Mouse (Mus musculus) embryonic stem cell, embryonic (primary cell): ENCODE results near the gene Gpr4.

Experiments
- CTCF ChIA-PET, 4 experiments: fragments of 300-600 bp in 2 of 4; fragments of 350-600 bp in 2 of 4; sonication (Branson Sonifier 250); formaldehyde crosslinking; loops; one replicate each; lab custom pipeline; 2022; ENCODE audit warnings: inconsistent platforms in 2 of 4; lab: Charles Lee
- POLR2A ChIA-PET, 4 experiments: fragments of 300-600 bp in 2 of 4; fragments of 350-600 bp in 2 of 4; sonication (Branson Sonifier 250); formaldehyde crosslinking; loops; one replicate each; lab custom pipeline; 2022; ENCODE audit warnings: antibody characterized with exemption in 4 of 4, inconsistent platforms in 1 of 4; lab: Charles Lee

The Gpr4 gene

DNA sequence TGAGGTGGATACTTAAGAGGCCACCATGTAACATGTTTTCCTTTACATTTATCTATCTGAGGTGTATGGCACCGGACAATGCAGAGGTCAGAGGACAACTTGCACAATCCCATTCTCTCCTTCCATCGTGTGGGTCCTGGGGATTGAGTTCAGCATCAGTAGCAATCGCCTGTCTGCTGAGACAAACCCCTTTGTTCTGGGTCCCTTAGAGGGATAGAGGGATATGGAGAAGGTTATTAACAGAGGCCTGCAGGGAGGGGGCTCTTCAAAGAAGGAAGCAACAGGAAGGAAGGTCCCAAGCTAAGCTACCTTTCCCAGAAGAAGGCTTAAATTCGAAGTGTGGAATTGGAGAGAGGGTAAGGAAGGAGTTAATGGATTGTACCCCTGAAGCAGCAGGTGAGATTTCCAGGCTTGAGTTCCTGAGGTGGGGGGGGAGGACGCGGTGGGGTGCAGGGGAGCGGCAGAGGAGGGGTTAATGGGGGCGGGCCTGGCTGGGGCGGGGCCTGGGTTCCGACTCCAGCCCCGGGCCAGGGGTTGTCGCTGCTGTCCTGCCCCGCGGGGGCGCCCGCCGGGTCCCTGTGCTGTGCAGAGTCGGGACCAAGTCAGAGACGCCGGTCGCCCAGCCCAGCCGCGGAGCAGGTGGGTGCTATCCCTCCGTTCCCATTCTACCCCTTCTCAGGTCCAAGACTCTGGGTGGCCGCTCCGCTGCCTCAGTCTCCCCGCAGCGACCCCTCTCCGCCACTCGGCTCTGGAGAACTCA, at the start of gene Gpr4:
Gene Gpr4, plus strand, starts transcription at position 543 of the 760 bp plus-strand sequence.
- ChIA-PET POLR2A (interaction anchor here in 2 of 4 experiments (0.7 to 1.6 kb wide), 6 partner anchors 10 to 92 kb away, joined by 3 to 5 read pairs (median 4); partner anchors contain the start of gene Fbxo46 (in 1 of the 2)), CTCF (interaction anchor here in 3 of 4 experiments (0.6 to 1.0 kb wide), 4 partner anchors 10 to 464 kb away, joined by 3 to 13 read pairs (median 6); partner anchors contain the start of gene Cd3eap (in 1 of the 3))

DNA sequence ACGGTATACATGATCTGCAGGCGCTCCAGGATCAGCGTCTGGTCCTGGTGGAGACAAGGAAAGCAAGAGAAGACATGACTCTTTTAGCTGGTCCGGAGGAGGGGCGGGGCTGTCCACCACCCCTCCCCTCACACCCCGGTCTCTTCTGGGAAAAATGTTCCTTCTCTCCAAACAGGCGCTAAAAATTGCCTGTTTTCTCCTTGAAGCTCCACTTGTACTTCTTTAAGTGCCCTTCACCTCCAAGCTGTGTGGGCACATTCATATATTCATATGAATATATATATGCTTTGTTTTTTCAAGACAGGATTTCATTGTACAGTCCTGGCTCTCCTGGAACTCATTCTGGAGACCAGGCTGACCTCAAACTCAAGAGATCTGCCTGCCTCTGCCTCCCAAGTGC, 49.4 kb upstream of the Gpr4 start:
- POLR2A ChIA-PET: interaction anchor here in 2 of 4 experiments (1.4 to 3.4 kb wide), 7 partner anchors 13 to 146 kb away, joined by 5 to 21 read pairs (median 10); partner anchors contain the start of genes Eml2 (in 2 of the 2), Fbxo46 (in 1 of the 2), Fosb (in 1 of the 2) and Qpctl (in 1 of the 2)

GRCm38 (mm10) chr7:19163752-19164151, 48.6 kb upstream of the Gpr4 start:
- CTCF ChIA-PET: interaction anchor here (0.5 to 3.8 kb wide), 44 partner anchors 8 to 272 kb away, joined by 3 to 31 read pairs (median 4); partner anchors contain the start of genes Eml2 (in 1 of the 4), Gm4969 (in 1 of the 4), Qpctl (in 1 of the 4) and Rsph6a (in 1 of the 4)

More for the DNA sequence above, 49.4 kb upstream of the Gpr4 start:
- CTCF ChIA-PET: interaction anchor here in 3 of 4 experiments (0.9 to 3.8 kb wide), 6 partner anchors 13 to 76 kb away, joined by 3 to 31 read pairs (median 4); partner anchors contain the start of gene Eml2 (in 1 of the 3)

DNA sequence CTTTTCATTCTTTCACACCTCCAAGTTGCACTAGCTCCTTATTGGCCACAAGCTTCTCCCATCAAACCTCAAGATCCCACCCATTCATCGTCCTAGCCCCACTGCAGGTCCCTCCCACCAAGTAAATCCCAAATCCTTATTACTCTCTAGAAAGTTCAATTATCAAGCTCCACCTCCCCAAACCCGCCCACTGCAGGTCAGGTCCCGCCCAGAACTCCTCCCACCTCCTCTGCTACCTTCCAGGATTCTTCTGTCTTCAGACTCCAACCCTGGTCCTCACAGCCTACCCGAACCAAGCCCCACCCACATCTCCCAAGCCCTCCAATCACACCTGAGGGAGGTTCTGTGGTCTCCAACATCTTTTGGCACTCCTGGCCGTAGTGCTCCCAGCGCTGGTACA, 48.1 kb upstream of the Gpr4 start:
- ChIA-PET CTCF (interaction anchor here (0.5 to 3.8 kb wide), 51 partner anchors 8 to 272 kb away, joined by 3 to 31 read pairs (median 4); partner anchors contain the start of genes Eml2 (in 1 of the 4), Gm4969 (in 1 of the 4), Qpctl (in 1 of the 4) and Rsph6a (in 1 of the 4)), POLR2A (interaction anchor here in 3 of 4 experiments (0.5 to 3.4 kb wide), 47 partner anchors 8 to 560 kb away, joined by 3 to 21 read pairs (median 4); partner anchors contain the start of genes Eml2 (in 2 of the 3), Ppm1n (in 2 of the 3), Snrpd2 (in 2 of the 3) and Vasp (in 2 of the 3))

More at GRCm38 (mm10) chr7:19163752-19164151, 48.6 kb upstream of the Gpr4 start:
- POLR2A ChIA-PET: interaction anchor here in 3 of 4 experiments (0.5 to 3.4 kb wide), 44 partner anchors 8 to 560 kb away, joined by 3 to 21 read pairs (median 4); partner anchors contain the start of genes Eml2 (in 2 of the 3), Ppm1n (in 2 of the 3), Snrpd2 (in 2 of the 3) and Vasp (in 2 of the 3)

DNA sequence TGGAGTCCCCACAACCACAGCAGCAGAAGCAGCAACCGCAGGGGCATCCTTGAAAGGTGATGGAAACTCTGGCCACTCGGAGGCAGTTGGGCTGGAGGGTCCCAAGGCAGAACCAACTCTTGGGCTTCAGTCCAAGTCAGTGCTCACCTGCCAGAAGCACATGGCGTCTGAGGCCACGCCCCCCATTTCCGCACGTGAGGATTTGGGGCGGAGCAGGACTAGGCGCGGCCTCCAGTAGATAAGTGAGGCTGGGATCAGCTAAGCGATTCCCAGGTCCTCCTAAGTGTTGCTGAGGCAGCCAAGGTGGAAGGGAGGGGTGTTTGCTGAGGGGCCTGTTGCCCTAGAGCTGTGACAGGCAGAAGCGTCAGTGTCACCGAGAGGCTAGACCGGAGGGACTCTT, 47.4 kb upstream of the Gpr4 start:
- ChIA-PET POLR2A (interaction anchor here in 3 of 4 experiments (0.6 to 3.4 kb wide), 21 partner anchors 9 to 205 kb away, joined by 3 to 21 read pairs (median 5); partner anchors contain the start of genes Eml2 (in 1 of the 3), Fosb (in 1 of the 3), Snrpd2 (in 1 of the 3) and Vasp (in 1 of the 3)), CTCF (interaction anchor here (0.6 to 3.8 kb wide), 24 partner anchors 9 to 273 kb away, joined by 3 to 31 read pairs (median 4); partner anchors contain the start of genes Eml2 (in 1 of the 4) and Six5 (in 1 of the 4))

- POLR2A ChIA-PET: interaction anchor here in 3 of 4 experiments (0.6 to 3.4 kb wide), 12 partner anchors 8 to 161 kb away, joined by 3 to 21 read pairs (median 4); partner anchors contain the start of genes Eml2 (in 1 of the 3), Fbxo46 (in 1 of the 3) and Gm4969 (in 1 of the 3)
- CTCF ChIA-PET: interaction anchor here in 3 of 4 experiments (0.5 to 3.8 kb wide), 10 partner anchors 10 to 340 kb away, joined by 3 to 31 read pairs (median 4); partner anchors contain the start of genes Eml2 (in 1 of the 3), Opa3 (in 1 of the 3) and Six5 (in 1 of the 3)
Observed at GRCm38 (mm10) chr7:19165656-19166423, 46.5 kb upstream of the Gpr4 start, which contains the start of gene Gipr. Gene Gipr, minus strand, starts transcription at chr7:19166127.

DNA sequence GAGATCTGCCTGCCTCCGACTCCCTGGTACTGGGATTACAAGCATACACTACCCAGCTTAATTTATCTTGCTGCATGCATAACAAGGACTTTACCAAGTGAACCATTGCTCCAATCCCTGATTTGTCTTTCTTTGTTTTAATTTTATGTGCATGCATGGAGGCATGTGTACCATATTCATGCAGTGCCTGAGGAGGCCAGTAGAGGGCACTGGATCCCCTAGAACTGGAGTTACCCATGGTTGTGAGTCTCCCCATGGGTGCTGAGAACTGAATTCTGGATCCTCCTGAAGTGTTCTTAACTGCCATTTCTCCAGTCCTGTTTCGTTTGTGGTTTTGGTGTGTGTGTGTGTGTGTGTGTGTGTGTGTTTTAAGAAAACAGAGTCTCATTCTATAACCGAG, 45.3 kb upstream of the Gpr4 start:
- POLR2A ChIA-PET: interaction anchor here in 2 of 4 experiments (1.4 to 1.5 kb wide), 2 partner anchors 47 kb away, joined by 3 to 4 read pairs; partner anchors contain the start of gene Fbxo46 (in 1 of the 2)
- CTCF ChIA-PET: interaction anchor here in 1 of 4 experiments (1.1 kb wide), 1 partner anchor 14 kb away, joined by 4 read pairs; no protein-coding TSS in a partner anchor

- POLR2A ChIA-PET: interaction anchor here in 1 of 4 experiments (1.2 to 1.5 kb wide), 2 partner anchors 8 to 33 kb away, joined by 3 read pairs; no protein-coding TSS in a partner anchor
- CTCF ChIA-PET: interaction anchor here in 2 of 4 experiments (1.0 to 1.2 kb wide), 2 partner anchors 37 to 48 kb away, joined by 3 read pairs; no protein-coding TSS in a partner anchor
Observed at GRCm38 (mm10) chr7:19169506-19169905, 42.8 kb upstream of the Gpr4 start.

DNA sequence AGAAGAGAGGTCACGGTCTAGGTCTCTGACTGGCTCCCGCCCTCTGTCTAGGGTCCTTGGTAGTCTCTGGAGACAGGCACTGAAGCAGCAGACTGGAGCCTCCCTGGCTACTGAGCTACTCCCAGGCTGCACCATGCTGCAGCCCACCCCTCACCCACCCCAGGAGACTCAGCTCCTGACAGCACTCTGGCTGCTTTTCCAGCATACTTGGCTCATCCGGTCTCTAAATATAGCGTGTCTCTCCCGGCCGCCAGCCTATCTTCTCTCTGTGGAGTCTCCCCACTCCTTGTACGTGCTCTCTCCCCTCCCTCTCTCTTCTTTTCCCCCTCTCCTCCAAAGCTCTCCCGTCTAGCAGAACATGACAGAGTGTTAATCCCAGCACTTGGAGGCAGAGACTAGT, 42.2 kb upstream of the Gpr4 start:
- CTCF ChIA-PET: interaction anchor here in 1 of 4 experiments (0.6 kb wide), 1 partner anchor 31 kb away, joined by 3 read pairs; no protein-coding TSS in a partner anchor
- POLR2A ChIA-PET: interaction anchor here in 1 of 4 experiments (1.5 kb wide), 1 partner anchor 32 kb away, joined by 3 read pairs; no protein-coding TSS in a partner anchor

- ChIA-PET POLR2A (interaction anchor here in 3 of 4 experiments (0.6 to 1.5 kb wide), 9 partner anchors 16 to 32 kb away, joined by 3 to 4 read pairs (median 3); partner anchors contain the start of gene Snrpd2 (in 1 of the 3)), CTCF (interaction anchor here in 2 of 4 experiments (0.8 to 1.8 kb wide), 8 partner anchors 26 to 129 kb away, joined by 3 to 6 read pairs (median 4); no protein-coding TSS in a partner anchor)
Observed at GRCm38 (mm10) chr7:19171831-19172230, 40.5 kb upstream of the Gpr4 start.

DNA sequence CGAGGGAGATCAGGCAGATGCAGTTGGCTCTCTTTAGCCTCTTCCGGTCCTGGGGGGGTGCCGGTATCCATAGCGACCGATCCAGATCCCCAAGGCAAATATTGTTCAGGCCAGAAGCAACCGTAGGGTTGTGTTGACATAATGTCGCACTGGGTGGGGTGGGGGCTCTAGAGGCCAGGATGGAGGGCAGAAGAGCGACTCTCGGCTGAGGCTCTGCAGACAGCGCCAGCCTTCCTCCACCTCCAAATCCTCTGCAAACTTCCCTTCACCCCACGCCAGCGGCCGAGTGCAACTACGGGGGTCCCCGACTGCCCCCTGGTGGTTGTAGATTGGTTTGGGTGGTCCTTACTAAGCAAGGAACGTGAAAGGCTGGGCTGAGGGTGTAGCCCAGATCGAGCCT, 39.5 kb upstream of the Gpr4 start:
- POLR2A ChIA-PET: interaction anchor here in 2 of 4 experiments (0.6 to 1.5 kb wide), 9 partner anchors 9 to 526 kb away, joined by 3 to 4 read pairs (median 3); partner anchors contain the start of gene Qpctl (in 1 of the 2)
- CTCF ChIA-PET: interaction anchor here (0.5 to 1.8 kb wide), 19 partner anchors 9 to 274 kb away, joined by 3 to 10 read pairs (median 4); no protein-coding TSS in a partner anchor

GRCm38 (mm10) chr7:19175708-19176515, 36.4 kb upstream of the Gpr4 start, which contains the start of gene Eml2:
Gene Eml2, plus strand, starts transcription at chr7:19176421.
- ChIA-PET POLR2A (interaction anchor here (0.6 to 2.4 kb wide), 37 partner anchors 11 to 223 kb away, joined by 3 to 21 read pairs (median 4); partner anchors contain the start of genes Ppm1n (in 2 of the 4), Fbxo46 (in 1 of the 4), Gipr (in 1 of the 4) and Opa3 (in 1 of the 4)), CTCF (interaction anchor here (0.6 to 5.6 kb wide), 41 partner anchors 11 to 491 kb away, joined by 3 to 28 read pairs (median 4); partner anchors contain the start of genes Ppm1n (in 3 of the 4), Ercc1 (in 1 of the 4), Fbxo46 (in 1 of the 4) and Gipr (in 1 of the 4))

GRCm38 (mm10) chr7:19176516-19176947, 35.8 kb upstream of the Gpr4 start:
- ChIA-PET CTCF (interaction anchor here (0.6 to 5.6 kb wide), 30 partner anchors 11 to 388 kb away, joined by 3 to 46 read pairs (median 5); partner anchors contain the start of genes Ppm1n (in 3 of the 4), Fbxo46 (in 1 of the 4), Gipr (in 1 of the 4) and Gm4969 (in 1 of the 4)), POLR2A (interaction anchor here in 3 of 4 experiments (0.6 to 4.9 kb wide), 28 partner anchors 12 to 174 kb away, joined by 3 to 23 read pairs (median 5); partner anchors contain the start of genes Ppm1n (in 2 of the 3), Fbxo46 (in 1 of the 3), Gipr (in 1 of the 3) and Opa3 (in 1 of the 3))

DNA sequence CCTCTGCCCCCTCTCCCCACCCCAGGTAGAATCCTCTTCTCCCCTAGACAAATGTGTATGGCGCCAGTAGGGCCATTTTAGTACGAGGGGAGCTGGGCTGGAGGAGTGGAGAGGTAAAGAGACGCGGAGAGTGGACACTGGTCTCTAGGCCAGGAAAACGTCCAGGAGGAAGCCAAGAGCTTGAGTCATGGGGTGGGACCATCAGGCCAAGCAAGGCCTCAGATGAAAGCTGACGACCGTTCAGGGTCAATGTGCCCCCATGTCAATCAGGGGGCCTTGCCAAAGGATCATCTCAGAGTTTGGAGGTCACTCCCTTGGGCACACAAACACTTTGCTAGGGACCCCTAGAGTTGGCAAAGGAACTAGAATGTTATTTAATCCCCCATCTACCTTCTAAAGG, 35.1 kb upstream of the Gpr4 start:
- ChIA-PET CTCF (interaction anchor here (0.6 to 5.6 kb wide), 17 partner anchors 13 to 184 kb away, joined by 3 to 46 read pairs (median 10); partner anchors contain the start of gene Ppm1n (in 2 of the 4)), POLR2A (interaction anchor here in 3 of 4 experiments (0.5 to 4.9 kb wide), 17 partner anchors 8 to 312 kb away, joined by 3 to 23 read pairs (median 4); partner anchors contain the start of genes Opa3 (in 1 of the 3) and Ppm1n (in 1 of the 3))
